Mouse (Mus musculus): ENCODE measurements around the gene 5330417C22Rik. TPM values are rescaled to one million over a fixed set of nuclear protein-coding genes. Genes with fewer than 3 reads are reported as not detected.

5330417C22Rik gene
- polyA plus RNA-seq (2014; fragmentation: Illumina TruSeq; extraction: RNeasy Lipid Tissue Mini Kit (QIAGEN cat#74804); ENCODE audit: low read depth, low replicate concordance) = 79.2 TPM

DNA sequence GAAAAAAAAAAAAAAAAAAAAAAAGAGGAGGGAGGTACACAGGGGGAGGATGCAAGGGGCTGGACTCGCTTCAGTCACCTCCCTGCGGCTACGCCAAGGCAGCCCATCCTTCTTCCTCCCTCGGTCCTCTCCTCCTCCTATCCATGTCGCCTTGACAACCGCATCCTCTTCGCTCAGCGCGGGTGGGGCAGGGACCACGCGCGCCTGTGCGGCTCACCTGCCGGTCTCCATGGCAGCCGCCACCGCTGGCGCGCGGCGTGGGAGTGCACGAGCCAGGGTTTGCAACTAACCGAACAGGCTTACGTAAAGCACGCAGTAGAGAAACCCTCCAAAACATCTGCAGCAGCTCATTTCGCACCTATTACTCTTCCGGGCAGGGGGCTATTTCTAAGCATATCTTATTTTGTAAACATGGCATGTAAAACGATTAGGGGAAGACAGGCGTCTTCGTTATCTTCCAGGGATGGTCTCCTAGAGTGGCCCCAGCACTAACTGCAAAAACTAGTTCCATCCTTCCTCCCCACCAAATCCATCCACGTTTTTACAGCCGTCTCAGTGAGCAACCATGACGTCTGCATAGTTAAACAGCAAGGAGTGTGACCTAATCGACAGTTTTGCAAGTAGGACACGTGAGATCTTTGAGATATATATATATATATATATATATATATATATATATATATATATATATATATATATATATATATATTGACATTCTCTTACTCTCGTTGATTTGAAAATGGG lies at the start of gene 5330417C22Rik:
TSS of gene 5330417C22Rik (minus strand) at position 20 of the 744 bp plus-strand sequence.

GRCm38 (mm10) chr3:108571443-108572294 lies 35.3 kb upstream of the 5330417C22Rik start, which contains the start of gene Taf13:
TSS of gene Taf13 (plus strand) at chr3:108571698.

DNA sequence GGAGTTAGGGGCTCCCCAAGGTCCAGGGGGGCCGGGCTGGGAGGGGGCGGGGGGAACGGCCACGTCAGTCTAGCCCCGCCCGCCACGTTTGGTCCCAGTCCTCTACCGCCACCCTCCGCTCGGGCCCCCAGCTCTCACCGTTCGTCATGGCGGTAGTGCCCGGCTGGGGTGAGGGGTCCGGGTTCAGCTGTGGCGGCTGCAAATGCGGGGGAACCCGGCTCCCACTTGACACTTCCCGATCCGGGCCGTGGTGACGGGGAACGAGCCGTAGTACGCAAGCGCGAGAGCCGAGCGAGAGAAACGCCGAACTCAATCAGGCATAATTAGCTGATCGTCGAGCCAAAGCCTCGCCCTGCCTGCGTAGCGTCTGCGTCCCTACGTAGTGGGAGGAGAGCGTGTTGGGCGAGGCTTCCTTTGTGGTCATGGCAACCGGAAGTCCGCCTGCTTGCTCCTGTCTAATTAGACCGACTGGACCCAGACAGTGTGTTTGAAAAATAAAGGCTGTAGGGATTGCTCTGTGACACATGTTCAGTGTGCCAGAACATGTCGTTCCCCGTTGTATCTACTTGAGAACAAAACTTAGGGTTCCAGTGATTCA lies 25.9 kb upstream of the 5330417C22Rik start, which contains the start of gene Tmem167b:
TSS of gene Tmem167b (minus strand) at position 334 of the 598 bp plus-strand sequence.

GRCm38 (mm10) chr3:108533951-108534350 lies 2.4 kb downstream of the 5330417C22Rik start, which contains the start of gene 1700013F07Rik:
TSS of gene 1700013F07Rik (plus strand) at chr3:108534150.

DNA sequence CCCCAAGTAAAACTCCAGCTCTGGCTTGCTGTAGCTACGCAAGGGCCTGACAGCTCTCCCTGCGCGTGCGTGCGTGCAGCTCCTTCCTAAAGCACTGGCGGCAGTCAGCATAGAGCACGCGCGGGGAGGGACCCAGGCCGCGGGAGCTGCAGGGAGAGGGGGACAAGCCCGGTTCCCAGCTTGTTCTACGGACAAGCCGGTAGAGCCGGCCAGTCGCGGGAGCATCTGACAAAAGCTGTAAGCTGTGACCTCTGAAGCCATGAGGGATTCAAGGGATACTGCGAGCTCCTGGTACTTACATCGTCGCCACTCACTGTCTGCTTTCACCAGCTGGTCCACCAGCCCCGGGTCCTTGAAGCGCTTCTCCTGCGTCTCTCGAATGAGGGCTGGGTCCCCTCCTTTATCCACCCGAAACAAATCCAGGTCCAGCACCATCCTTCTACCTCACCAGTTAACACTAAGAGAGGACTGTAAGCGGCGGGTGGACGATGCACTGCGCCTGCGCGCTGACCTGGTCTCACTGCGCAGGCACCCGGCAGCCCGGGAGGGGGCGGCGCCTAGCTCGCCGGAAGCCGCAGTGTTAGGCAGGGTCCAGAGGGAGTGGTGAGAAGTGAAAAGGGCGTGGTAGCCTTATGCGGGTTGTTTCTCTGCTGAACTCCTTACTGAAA lies 91.5 kb downstream of the 5330417C22Rik start, which contains the start of gene Sars:
TSS of gene Sars (minus strand) at position 512 of the 668 bp plus-strand sequence.

DNA sequence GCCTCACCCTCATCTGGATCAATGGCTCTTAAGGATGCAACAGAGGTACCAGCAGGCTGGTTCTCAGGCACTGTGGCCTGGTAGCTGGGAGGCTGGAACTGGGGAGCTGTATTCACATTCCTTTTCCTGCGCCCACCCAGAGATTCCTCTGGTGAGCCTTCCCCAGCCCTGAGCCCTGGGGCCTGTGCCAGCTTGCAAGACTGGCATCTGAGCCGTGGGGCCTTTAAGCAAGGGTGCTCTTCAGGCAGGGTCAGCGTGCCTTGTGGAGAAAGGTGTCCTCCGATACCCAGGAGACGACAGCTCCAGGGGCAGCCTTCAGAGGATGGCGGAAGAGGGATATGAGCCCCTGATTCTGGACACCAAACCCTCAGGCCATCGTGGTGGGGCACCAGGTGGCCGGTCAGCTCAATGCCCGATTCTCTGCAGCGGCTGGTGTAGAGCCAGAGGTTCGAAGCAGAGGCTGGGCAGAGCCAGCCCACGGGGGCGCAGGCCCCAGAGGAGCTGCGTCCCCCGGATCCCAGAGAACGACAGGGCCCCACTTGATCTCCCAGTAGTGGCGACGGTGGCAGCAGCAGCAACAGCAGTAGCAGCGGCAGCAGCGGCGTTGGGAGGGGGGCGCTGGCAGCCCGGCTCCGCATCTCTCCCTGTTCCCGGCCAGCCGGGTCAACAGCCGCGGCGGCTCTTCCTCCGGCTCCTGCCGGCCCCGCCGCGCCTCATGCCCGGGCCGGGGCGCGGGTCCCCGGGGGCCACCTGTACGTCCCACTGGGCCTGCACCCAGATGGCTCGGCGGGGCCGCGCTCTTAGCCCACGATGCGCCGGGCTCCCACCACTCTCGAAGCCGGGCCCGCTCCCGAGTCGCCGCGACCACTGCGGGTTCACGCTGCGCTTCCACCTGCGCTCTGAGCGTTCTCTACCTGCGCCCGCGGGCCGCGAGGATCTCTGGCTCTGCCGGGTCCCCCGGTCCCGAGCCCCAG lies 121.2 kb downstream of the 5330417C22Rik start, which contains the start of gene Celsr2:
TSS of gene Celsr2 (minus strand) at position 696 of the 974 bp plus-strand sequence.

Other genes starting within 250 kb of the 5330417C22Rik start
- not detected for gene Mybphl, start 171.6 kb downstream of the 5330417C22Rik start, polyA plus RNA-seq (2014; fragmentation: Illumina TruSeq; extraction: RNeasy Lipid Tissue Mini Kit (QIAGEN cat#74804); ENCODE audit: low read depth, low replicate concordance)
- gene Psrc1, start 152.7 kb downstream of the 5330417C22Rik start, polyA plus RNA-seq (2014; fragmentation: Illumina TruSeq; extraction: RNeasy Lipid Tissue Mini Kit (QIAGEN cat#74804); ENCODE audit: low read depth, low replicate concordance) = 0.91 TPM
- gene Celsr2, start 121.0 kb downstream of the 5330417C22Rik start, polyA plus RNA-seq (2014; fragmentation: Illumina TruSeq; extraction: RNeasy Lipid Tissue Mini Kit (QIAGEN cat#74804); ENCODE audit: low read depth, low replicate concordance) = 0.32 TPM
- gene Sars, start 91.3 kb downstream of the 5330417C22Rik start, polyA plus RNA-seq (2014; fragmentation: Illumina TruSeq; extraction: RNeasy Lipid Tissue Mini Kit (QIAGEN cat#74804); ENCODE audit: low read depth, low replicate concordance) = 14.4 TPM
- gene 1700013F07Rik, start 2.4 kb downstream of the 5330417C22Rik start, polyA plus RNA-seq (2014; fragmentation: Illumina TruSeq; extraction: RNeasy Lipid Tissue Mini Kit (QIAGEN cat#74804); ENCODE audit: low read depth, low replicate concordance) = not detected
- 113 TPM for gene Tmem167b, start 25.9 kb upstream of the 5330417C22Rik start, polyA plus RNA-seq (2014; fragmentation: Illumina TruSeq; extraction: RNeasy Lipid Tissue Mini Kit (QIAGEN cat#74804); ENCODE audit: low read depth, low replicate concordance)
- gene Taf13, start 35.2 kb upstream of the 5330417C22Rik start, polyA plus RNA-seq (2014; fragmentation: Illumina TruSeq; extraction: RNeasy Lipid Tissue Mini Kit (QIAGEN cat#74804); ENCODE audit: low read depth, low replicate concordance) = 78.7 TPM
- gene Wdr47, start 54.7 kb upstream of the 5330417C22Rik start, polyA plus RNA-seq (2014; fragmentation: Illumina TruSeq; extraction: RNeasy Lipid Tissue Mini Kit (QIAGEN cat#74804); ENCODE audit: low read depth, low replicate concordance) = 31.5 TPM
- gene Clcc1, start 117.4 kb upstream of the 5330417C22Rik start, polyA plus RNA-seq (2014; fragmentation: Illumina TruSeq; extraction: RNeasy Lipid Tissue Mini Kit (QIAGEN cat#74804); ENCODE audit: low read depth, low replicate concordance) = 39.6 TPM
- gene Gpsm2, start 185.8 kb upstream of the 5330417C22Rik start, polyA plus RNA-seq (2014; fragmentation: Illumina TruSeq; extraction: RNeasy Lipid Tissue Mini Kit (QIAGEN cat#74804); ENCODE audit: low read depth, low replicate concordance) = 41.1 TPM
- 0.22 TPM for gene Aknad1, start 203.1 kb upstream of the 5330417C22Rik start, polyA plus RNA-seq (2014; fragmentation: Illumina TruSeq; extraction: RNeasy Lipid Tissue Mini Kit (QIAGEN cat#74804); ENCODE audit: low read depth, low replicate concordance)